Mouse (Mus musculus) spleen, adult 12 weeks (tissue): Measurements from ENCODE around the gene Slc25a26.

ENCODE experiments used
- DNase-seq: peaks from one replicate; pipeline ENCODE4 v3.0.0; 2022; ENCODE audit warnings: low spot score

Gene Slc25a26

GRCm38 (mm10) chr6:94599016-94599415 is 98.9 kb downstream of the Slc25a26 start:
- DNase-seq = no peak

GRCm38 (mm10) chr6:94601101-94601500 is 101.0 kb downstream of the Slc25a26 start:
- DNase-seq = no peak

GRCm38 (mm10) chr6:94601811-94602210 is 101.7 kb downstream of the Slc25a26 start:
- no peak for DNase-seq

GRCm38 (mm10) chr6:94604072-94604471 is 103.9 kb downstream of the Slc25a26 start:
- DNase-seq = no peak

GRCm38 (mm10) chr6:94604546-94604945 is 104.4 kb downstream of the Slc25a26 start:
- no peak for DNase-seq

- no peak for DNase-seq
Measured at GRCm38 (mm10) chr6:94613235-94613895, 113.2 kb downstream of the Slc25a26 start.

- DNase-seq = no peak
Measured at GRCm38 (mm10) chr6:94614346-94614745, 114.2 kb downstream of the Slc25a26 start.

- no peak for DNase-seq
Measured at GRCm38 (mm10) chr6:94615936-94616335, 115.8 kb downstream of the Slc25a26 start.

GRCm38 (mm10) chr6:94618671-94619070 is 118.5 kb downstream of the Slc25a26 start:
- DNase-seq = no peak

GRCm38 (mm10) chr6:94620287-94620686 is 120.2 kb downstream of the Slc25a26 start:
- no peak for DNase-seq

- DNase-seq = no peak
Measured at GRCm38 (mm10) chr6:94620801-94621301, 120.7 kb downstream of the Slc25a26 start.

- DNase-seq = no peak
Measured at GRCm38 (mm10) chr6:94622983-94623382, 122.9 kb downstream of the Slc25a26 start.

- no peak for DNase-seq
Measured at GRCm38 (mm10) chr6:94624543-94624942, 124.4 kb downstream of the Slc25a26 start.

GRCm38 (mm10) chr6:94625896-94626295 is 125.8 kb downstream of the Slc25a26 start:
- no peak for DNase-seq

- no peak for DNase-seq
Measured at GRCm38 (mm10) chr6:94626807-94627206, 126.7 kb downstream of the Slc25a26 start.

GRCm38 (mm10) chr6:94627714-94628595 is 127.8 kb downstream of the Slc25a26 start:
- DNase-seq = no peak

GRCm38 (mm10) chr6:94628787-94629186 is 128.7 kb downstream of the Slc25a26 start:
- no peak for DNase-seq

GRCm38 (mm10) chr6:94631051-94631778 is 131.1 kb downstream of the Slc25a26 start:
- DNase-seq = no peak

- no peak for DNase-seq
Measured at GRCm38 (mm10) chr6:94631779-94632082, 131.6 kb downstream of the Slc25a26 start.

- no peak for DNase-seq
Measured at GRCm38 (mm10) chr6:94634274-94634673, 134.1 kb downstream of the Slc25a26 start.

- DNase-seq = no peak
Measured at GRCm38 (mm10) chr6:94634710-94635109, 134.6 kb downstream of the Slc25a26 start.

GRCm38 (mm10) chr6:94635343-94635742 is 135.2 kb downstream of the Slc25a26 start:
- DNase-seq = no peak

GRCm38 (mm10) chr6:94637024-94637434 is 136.9 kb downstream of the Slc25a26 start:
- no peak for DNase-seq
